Mouse (Mus musculus): ENCODE measurements around the gene Gm21293. TPM values are rescaled to one million over a fixed set of nuclear protein-coding genes. Genes with fewer than 3 reads are reported as not detected.
"Not testable (repeated sequence)": the region's sequence is repeated elsewhere in the genome, so short reads cannot be mapped to it uniquely, and the experiment has no call there.

Gene Gm21293
- polyA plus RNA-seq (2015; fragmentation: Nextera tagmentation; extraction: Ambion mirVana) = not detected in 2 replicates

DNA sequence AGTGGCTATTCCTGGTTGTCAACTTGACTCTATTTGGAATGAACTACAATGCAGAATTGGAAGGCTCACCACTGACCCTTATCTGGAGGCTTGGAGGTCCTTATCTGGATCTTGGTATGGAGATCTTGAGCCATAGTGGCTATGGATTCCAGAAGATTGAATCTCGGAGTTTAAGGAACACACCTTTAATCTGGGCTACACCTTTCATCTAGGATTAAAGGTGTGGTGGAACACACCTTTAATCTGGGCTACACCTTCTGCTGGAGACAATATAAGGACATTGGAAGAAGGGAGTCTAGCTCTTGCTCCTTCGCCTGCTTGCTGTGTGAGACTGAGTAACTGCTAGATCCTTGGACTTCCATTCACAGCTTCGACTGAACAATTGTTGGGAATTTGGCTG is at the start of gene Gm21293:
Gm21293 (plus strand) TSS at position 301 of the 400 bp plus-strand sequence.
- ATAC-seq (replicated peaks; ENCODE audit: low FRiP score); H3K9me3 ChIP-seq (replicated peaks); H3K4me3 ChIP-seq (replicated peaks); H3K4me2 ChIP-seq; H3K4me1 ChIP-seq; H3K36me3 ChIP-seq; H3K27ac ChIP-seq; H3K27me3 ChIP-seq; H3K9ac ChIP-seq: not testable (repeated sequence)
- no CpG with 5 or more reads among the region's 3 CpGs for WGBS

DNA sequence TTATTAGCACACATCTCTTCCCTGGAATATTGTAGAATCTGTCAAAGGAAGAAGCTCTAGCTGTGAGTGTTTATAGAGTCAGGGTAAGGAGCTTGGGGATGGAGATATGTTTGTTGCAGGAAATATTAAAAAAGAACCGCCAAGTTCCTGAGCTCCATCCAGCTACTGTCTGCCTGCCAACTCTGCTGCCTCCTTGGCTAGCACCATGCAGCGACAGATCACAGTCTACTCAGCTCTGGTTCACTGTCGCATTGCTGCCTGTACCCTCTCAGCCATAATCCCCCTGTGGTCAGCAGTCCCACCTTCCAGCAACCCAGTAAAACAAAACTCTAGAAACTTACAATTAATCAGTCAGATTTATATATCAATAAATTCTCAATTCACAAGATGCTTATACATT is 32.7 kb upstream of the Gm21293 start:
- H3K27me3 ChIP-seq = no peaks in the 10 kb centered on the region
- H3K9me3 ChIP-seq (replicated peaks) = no peaks in the 10 kb centered on the region
- 74% methylated on average over 3 of the region's 3 CpGs for WGBS
- no peak overlapping the region for H3K4me3 ChIP-seq (replicated peaks)
- H3K4me1 ChIP-seq = no peaks in the 10 kb centered on the region
- H3K36me3 ChIP-seq = no peaks in the 10 kb centered on the region
- H3K9ac ChIP-seq = no peak overlapping the region
- H3K4me2 ChIP-seq = no peak overlapping the region
- ATAC-seq (replicated peaks; ENCODE audit: low FRiP score) = no peak
- H3K27ac ChIP-seq = no peak overlapping the region

DNA sequence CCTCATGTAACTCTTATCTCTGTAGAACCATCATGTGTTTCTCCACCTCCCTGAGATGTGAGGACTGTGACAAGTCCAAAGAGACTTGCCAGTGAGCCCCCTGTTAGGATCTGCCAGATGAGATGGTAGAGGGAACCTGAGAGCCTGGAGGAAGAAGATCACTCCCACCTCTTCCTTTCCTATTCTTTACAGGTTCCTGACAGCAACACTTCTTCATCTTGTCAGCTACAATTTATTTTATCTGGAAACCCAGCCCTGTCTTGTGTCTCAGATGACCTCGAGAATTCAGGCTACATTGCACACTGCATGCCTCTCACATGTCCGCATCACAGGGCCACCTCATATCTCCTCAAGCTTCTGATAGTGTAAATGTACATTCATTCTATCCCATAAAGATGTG is 24.5 kb upstream of the Gm21293 start:
- Histone ChIP-seq H3K4me3 (replicated peaks) (no peak overlapping the region), H3K36me3 (no peaks in the 10 kb centered on the region), H3K27ac (no peak overlapping the region), H3K9me3 (replicated peaks) (no peaks in the 10 kb centered on the region), H3K27me3 (no peaks in the 10 kb centered on the region), H3K9ac (no peak overlapping the region), H3K4me2 (no peak overlapping the region), H3K4me1 (no peaks in the 10 kb centered on the region)
- 27% methylated on average over 2 of the region's 2 CpGs for WGBS
- peak; percentile 77 for ATAC-seq (replicated peaks; ENCODE audit: low FRiP score)

DNA sequence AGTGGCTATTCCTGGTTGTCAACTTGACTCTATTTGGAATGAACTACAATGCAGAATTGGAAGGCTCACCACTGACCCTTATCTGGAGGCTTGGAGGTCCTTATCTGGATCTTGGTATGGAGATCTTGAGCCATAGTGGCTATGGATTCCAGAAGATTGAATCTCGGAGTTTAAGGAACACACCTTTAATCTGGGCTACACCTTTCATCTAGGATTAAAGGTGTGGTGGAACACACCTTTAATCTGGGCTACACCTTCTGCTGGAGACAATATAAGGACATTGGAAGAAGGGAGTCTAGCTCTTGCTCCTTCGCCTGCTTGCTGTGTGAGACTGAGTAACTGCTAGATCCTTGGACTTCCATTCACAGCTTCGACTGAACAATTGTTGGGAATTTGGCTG is 8.4 kb downstream of the Gm21293 start, which contains the start of gene Gm6763:
Gm6763 (plus strand) TSS at position 301 of the 400 bp plus-strand sequence.
- ATAC-seq (replicated peaks; ENCODE audit: low FRiP score); H3K27ac ChIP-seq; H3K27me3 ChIP-seq; H3K36me3 ChIP-seq; H3K9ac ChIP-seq; H3K4me2 ChIP-seq; H3K4me3 ChIP-seq (replicated peaks); H3K9me3 ChIP-seq (replicated peaks); H3K4me1 ChIP-seq: not testable (repeated sequence)
- no CpG with 5 or more reads among the region's 3 CpGs for WGBS

DNA sequence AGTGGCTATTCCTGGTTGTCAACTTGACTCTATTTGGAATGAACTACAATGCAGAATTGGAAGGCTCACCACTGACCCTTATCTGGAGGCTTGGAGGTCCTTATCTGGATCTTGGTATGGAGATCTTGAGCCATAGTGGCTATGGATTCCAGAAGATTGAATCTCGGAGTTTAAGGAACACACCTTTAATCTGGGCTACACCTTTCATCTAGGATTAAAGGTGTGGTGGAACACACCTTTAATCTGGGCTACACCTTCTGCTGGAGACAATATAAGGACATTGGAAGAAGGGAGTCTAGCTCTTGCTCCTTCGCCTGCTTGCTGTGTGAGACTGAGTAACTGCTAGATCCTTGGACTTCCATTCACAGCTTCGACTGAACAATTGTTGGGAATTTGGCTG is 16.9 kb downstream of the Gm21293 start, which contains the start of gene Gm8764:
Gm8764 (plus strand) TSS at position 301 of the 400 bp plus-strand sequence.
- H3K4me2 ChIP-seq; H3K4me3 ChIP-seq (replicated peaks); H3K27me3 ChIP-seq; H3K4me1 ChIP-seq; H3K9ac ChIP-seq; H3K9me3 ChIP-seq (replicated peaks); ATAC-seq (replicated peaks; ENCODE audit: low FRiP score); H3K27ac ChIP-seq; H3K36me3 ChIP-seq: not testable (repeated sequence)
- WGBS = no CpG with 5 or more reads among the region's 3 CpGs

DNA sequence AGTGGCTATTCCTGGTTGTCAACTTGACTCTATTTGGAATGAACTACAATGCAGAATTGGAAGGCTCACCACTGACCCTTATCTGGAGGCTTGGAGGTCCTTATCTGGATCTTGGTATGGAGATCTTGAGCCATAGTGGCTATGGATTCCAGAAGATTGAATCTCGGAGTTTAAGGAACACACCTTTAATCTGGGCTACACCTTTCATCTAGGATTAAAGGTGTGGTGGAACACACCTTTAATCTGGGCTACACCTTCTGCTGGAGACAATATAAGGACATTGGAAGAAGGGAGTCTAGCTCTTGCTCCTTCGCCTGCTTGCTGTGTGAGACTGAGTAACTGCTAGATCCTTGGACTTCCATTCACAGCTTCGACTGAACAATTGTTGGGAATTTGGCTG is 25.4 kb downstream of the Gm21293 start, which contains the start of gene Gm21304:
Gm21304 (plus strand) TSS at position 301 of the 400 bp plus-strand sequence.
- not testable (repeated sequence) for ATAC-seq (replicated peaks; ENCODE audit: low FRiP score); H3K9ac ChIP-seq; H3K27me3 ChIP-seq; H3K4me2 ChIP-seq; H3K9me3 ChIP-seq (replicated peaks); H3K4me3 ChIP-seq (replicated peaks); H3K36me3 ChIP-seq; H3K27ac ChIP-seq; H3K4me1 ChIP-seq
- no CpG with 5 or more reads among the region's 3 CpGs for WGBS

DNA sequence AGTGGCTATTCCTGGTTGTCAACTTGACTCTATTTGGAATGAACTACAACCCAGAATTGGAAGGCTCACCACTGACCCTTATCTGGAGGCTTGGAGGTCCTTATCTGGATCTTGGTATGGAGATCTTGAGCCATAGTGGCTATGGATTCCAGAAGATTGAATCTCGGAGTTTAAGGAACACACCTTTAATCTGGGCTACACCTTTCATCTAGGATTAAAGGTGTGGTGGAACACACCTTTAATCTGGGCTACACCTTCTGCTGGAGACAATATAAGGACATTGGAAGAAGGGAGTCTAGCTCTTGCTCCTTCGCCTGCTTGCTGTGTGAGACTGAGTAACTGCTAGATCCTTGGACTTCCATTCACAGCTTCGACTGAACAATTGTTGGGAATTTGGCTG is 33.9 kb downstream of the Gm21293 start, which contains the start of gene Gm21312:
Gm21312 (plus strand) TSS at position 301 of the 400 bp plus-strand sequence.
- no CpG with 5 or more reads among the region's 3 CpGs for WGBS
- ATAC-seq (replicated peaks; ENCODE audit: low FRiP score) = not testable (repeated sequence)

DNA sequence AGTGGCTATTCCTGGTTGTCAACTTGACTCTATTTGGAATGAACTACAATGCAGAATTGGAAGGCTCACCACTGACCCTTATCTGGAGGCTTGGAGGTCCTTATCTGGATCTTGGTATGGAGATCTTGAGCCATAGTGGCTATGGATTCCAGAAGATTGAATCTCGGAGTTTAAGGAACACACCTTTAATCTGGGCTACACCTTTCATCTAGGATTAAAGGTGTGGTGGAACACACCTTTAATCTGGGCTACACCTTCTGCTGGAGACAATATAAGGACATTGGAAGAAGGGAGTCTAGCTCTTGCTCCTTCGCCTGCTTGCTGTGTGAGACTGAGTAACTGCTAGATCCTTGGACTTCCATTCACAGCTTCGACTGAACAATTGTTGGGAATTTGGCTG is 42.4 kb downstream of the Gm21293 start, which contains the start of gene Gm20765:
Gm20765 (plus strand) TSS at position 301 of the 400 bp plus-strand sequence.
- H3K36me3 ChIP-seq; H3K9me3 ChIP-seq (replicated peaks); H3K27me3 ChIP-seq; ATAC-seq (replicated peaks; ENCODE audit: low FRiP score); H3K4me1 ChIP-seq; H3K27ac ChIP-seq; H3K9ac ChIP-seq; H3K4me3 ChIP-seq (replicated peaks); H3K4me2 ChIP-seq: not testable (repeated sequence)
- no CpG with 5 or more reads among the region's 3 CpGs for WGBS

More for the DNA sequence above, 33.9 kb downstream of the Gm21293 start, which contains the start of gene Gm21312:
- not testable (repeated sequence) for H3K9me3 ChIP-seq (replicated peaks); H3K4me3 ChIP-seq (replicated peaks); H3K27ac ChIP-seq; H3K9ac ChIP-seq; H3K36me3 ChIP-seq; H3K4me1 ChIP-seq; H3K27me3 ChIP-seq; H3K4me2 ChIP-seq

DNA sequence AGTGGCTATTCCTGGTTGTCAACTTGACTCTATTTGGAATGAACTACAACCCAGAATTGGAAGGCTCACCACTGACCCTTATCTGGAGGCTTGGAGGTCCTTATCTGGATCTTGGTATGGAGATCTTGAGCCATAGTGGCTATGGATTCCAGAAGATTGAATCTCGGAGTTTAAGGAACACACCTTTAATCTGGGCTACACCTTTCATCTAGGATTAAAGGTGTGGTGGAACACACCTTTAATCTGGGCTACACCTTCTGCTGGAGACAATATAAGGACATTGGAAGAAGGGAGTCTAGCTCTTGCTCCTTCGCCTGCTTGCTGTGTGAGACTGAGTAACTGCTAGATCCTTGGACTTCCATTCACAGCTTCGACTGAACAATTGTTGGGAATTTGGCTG is 51.0 kb downstream of the Gm21293 start, which contains the start of gene Gm4340:
Gm4340 (plus strand) TSS at position 301 of the 400 bp plus-strand sequence.
- not testable (repeated sequence) for H3K9ac ChIP-seq; H3K9me3 ChIP-seq (replicated peaks); H3K36me3 ChIP-seq; H3K4me2 ChIP-seq; ATAC-seq (replicated peaks; ENCODE audit: low FRiP score); H3K4me1 ChIP-seq; H3K4me3 ChIP-seq (replicated peaks); H3K27ac ChIP-seq; H3K27me3 ChIP-seq
- no CpG with 5 or more reads among the region's 3 CpGs for WGBS

Other genes with a start within 250 kb of the Gm21293 start
- gene Gm6763, start 8.5 kb downstream of the Gm21293 start, polyA plus RNA-seq (2015; fragmentation: Nextera tagmentation; extraction: Ambion mirVana) = not detected in 2 replicates
- not detected in 2 replicates for gene Gm8764, start 17.0 kb downstream of the Gm21293 start, polyA plus RNA-seq (2015; fragmentation: Nextera tagmentation; extraction: Ambion mirVana)
- gene Gm21304, start 25.5 kb downstream of the Gm21293 start, polyA plus RNA-seq (2015; fragmentation: Nextera tagmentation; extraction: Ambion mirVana) = not detected in 2 replicates
- gene Gm21312, start 34.0 kb downstream of the Gm21293 start, polyA plus RNA-seq (2015; fragmentation: Nextera tagmentation; extraction: Ambion mirVana) = not detected in 2 replicates
- gene Gm20765, start 42.5 kb downstream of the Gm21293 start, polyA plus RNA-seq (2015; fragmentation: Nextera tagmentation; extraction: Ambion mirVana) = not detected in 2 replicates
- gene Gm4340, start 51.1 kb downstream of the Gm21293 start, polyA plus RNA-seq (2015; fragmentation: Nextera tagmentation; extraction: Ambion mirVana) = not detected in 2 replicates

Measured in kidney, embryonic 15.5 days (tissue).